Mouse (Mus musculus): ENCODE results near the gene Ubp1. TPM values are rescaled to one million over a fixed set of nuclear protein-coding genes. Genes with fewer than 3 reads are reported as not detected.
A peak's percentile ranks its signal among the peaks of the same experiment; 100 is the strongest.

Ubp1 gene
- total RNA-seq, 4 experiments from 2014 or later = 12.6 to 18.0 (median 16.6) TPM

DNA sequence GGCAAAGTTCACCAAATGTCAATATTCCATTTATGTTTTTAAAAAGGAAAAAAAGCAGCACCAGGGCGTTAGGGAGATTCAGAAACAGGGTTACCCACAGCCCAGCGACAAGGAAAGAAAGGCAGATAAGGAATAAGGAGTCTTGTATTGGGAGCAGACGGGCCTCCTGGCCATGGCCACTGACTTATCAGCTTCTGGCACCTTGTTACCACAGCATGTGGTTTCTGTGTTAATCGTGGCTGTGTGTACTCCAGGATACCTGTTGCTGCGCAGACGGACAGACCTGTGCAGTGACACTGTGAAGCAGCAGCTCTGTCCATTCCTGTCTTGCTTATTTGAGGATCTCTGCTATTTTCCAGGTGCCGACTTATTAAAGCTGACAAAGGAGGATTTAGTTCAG, 38.2 kb downstream of the Ubp1 start:
- DNase-seq (ENCODE audit: low spot score in 2 of 2) = no peak

DNA sequence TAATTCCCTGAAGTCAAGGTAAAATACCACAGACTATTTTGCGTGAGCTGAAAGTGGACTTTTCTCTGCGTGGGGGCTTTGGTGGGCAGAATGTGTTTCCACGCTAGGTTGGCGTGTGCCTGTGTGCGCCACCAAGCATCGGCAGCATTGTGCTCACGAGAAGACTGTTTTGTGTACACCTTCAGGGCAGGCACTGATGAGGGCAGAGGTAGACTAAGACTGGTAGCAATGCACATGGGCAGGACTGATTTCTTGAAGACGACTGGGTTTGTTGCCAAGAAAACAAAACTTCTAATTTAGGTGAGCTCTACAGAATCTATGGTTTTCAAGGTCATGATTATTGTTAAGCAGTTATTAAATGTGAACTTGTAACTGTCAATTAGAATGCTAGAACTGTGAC, 38.7 kb downstream of the Ubp1 start:
- no peak for DNase-seq (ENCODE audit: low spot score in 2 of 2)

GRCm38 (mm10) chr9:113970041-113970440, 39.3 kb downstream of the Ubp1 start:
- DNase-seq (ENCODE audit: low spot score in 2 of 2) = no peak

DNA sequence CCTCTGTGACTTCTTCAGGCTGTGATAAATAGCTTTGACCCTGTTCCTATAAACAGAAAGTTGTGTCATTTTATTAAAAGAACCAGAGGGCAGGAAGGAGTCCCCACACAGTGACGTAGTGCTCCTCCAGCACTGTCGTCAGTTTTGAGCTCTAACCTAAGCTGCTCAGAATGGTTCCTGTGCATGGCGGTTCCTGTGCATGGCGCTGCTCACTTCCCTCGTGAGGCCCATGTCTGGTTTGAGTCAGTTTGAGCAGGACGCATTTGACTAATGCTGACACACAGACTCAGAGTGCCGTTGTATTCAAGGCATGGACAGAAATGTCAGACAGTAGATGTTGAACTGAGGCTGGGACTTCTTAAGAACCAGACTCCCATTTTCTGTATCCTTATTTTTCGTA, 40.9 kb downstream of the Ubp1 start:
- no peak for DNase-seq (ENCODE audit: low spot score in 2 of 2)

- no peak for DNase-seq (ENCODE audit: low spot score in 2 of 2)
These were observed 43.1 kb downstream of the Ubp1 start for GRCm38 (mm10) chr9:113973857-113974256.

- no peak for DNase-seq (ENCODE audit: low spot score in 2 of 2)
These were observed 44.2 kb downstream of the Ubp1 start for GRCm38 (mm10) chr9:113974945-113975344.

DNA sequence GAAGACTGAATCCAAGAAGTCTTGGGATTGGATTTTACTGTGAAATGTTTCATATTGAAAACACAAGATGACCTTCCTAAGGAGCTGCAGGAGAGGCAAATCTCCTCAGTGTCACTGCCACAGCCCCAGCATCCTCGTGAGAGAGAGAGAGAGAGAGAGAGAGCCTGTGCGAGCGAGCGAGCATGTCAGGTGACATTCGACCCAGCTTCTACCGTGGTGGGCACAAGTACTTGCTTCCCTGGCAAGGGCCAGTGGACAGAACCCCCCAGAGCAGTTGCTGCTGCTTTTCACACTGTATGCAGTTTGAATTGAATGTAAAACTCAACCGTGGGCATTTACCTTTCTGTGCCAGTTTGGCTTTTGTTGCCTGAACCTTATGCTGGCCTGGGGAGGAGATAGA, 44.7 kb downstream of the Ubp1 start:
- no peak for DNase-seq (ENCODE audit: low spot score in 2 of 2)

GRCm38 (mm10) chr9:113976264-113976663, 45.5 kb downstream of the Ubp1 start:
- no peak for DNase-seq (ENCODE audit: low spot score in 2 of 2)

GRCm38 (mm10) chr9:113977225-113977840, 46.6 kb downstream of the Ubp1 start:
- no peak for DNase-seq (ENCODE audit: low spot score in 2 of 2)

GRCm38 (mm10) chr9:113978656-113979055, 47.9 kb downstream of the Ubp1 start:
- no peak for DNase-seq (ENCODE audit: low spot score in 2 of 2)

DNA sequence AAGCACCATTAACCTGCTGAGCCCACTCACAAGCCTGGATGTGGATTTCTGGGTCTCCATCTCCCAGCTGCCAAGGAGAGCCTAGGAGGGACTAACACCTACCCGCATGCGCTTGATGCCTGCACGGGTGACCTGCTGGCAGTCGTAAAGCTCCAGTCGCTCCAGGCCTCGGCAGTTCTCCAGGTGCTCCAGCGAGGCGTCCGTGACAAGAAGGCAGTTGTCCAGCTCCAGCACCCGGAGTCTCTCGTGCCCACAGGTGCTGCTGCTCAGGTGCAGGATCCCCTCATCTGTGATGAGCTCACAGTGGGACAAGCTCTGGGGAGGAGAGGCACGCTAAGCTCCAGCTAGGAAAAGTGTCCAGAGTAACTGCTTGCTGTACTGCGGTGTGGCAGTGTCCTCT, 48.6 kb downstream of the Ubp1 start:
- DNase-seq (ENCODE audit: low spot score in 2 of 2) = no peak

DNA sequence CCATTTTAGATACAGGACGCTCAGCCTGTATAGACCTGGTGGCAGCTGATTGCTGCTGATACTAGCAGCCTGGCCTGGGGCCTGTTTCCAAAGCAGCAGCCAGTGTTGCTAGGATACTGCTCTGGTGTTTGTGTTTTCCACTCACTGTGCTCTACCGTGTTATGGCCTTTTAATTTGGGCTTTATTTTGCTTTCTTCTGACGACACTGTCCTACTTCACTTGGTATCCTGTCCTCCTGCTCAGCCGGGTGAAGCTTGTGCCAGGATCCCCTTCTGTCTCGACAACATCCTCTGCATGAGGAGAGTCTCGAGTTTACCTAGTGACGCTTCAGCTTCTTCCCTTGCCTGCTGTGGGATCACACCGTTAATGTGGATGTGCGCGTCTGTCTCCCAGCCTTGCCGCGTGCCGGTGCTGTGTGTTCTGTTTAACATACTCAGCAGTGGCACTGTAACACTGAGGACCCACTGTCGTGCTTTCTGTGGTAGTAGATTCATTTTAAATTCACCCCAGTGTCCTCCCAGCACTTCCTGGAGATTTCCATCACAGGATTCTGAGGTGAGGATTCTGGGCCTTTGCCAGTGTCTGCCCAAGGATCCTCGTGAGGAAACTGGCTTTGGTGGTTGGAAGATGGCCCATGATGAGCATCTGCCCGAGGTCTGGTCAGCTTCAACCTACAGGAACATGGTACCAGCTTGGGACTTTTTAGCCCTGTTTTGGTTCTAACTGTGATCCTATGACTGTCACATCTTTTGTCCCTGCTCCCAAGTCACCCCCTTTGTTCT, 50.6 kb downstream of the Ubp1 start:
- DNase-seq (ENCODE audit: low spot score in 2 of 2) = peak in 1 of 2 experiments; percentile 28

DNA sequence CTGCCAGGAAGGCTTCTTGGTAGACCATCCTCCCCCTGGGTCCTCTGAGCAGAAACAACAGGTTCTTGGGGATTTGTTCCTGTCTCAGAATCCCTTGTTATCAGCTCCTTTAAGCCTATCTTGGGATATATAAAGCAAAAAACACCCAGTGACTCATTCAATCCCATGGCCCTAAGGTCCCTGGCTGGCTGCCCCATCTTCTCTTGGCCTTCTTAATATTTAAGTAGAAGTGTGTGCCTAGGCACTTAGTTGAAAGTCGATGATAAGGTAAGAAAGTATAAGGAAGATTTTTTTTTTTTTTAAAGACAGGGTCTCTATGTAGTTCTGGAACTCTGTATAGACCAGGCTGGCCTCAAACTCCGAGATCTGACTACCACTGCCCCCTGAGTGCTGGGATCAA, 51.7 kb downstream of the Ubp1 start:
- no peak for DNase-seq (ENCODE audit: low spot score in 2 of 2)

- DNase-seq (ENCODE audit: low spot score in 2 of 2) = no peak
These were observed 52.3 kb downstream of the Ubp1 start for GRCm38 (mm10) chr9:113982883-113983670.

DNA sequence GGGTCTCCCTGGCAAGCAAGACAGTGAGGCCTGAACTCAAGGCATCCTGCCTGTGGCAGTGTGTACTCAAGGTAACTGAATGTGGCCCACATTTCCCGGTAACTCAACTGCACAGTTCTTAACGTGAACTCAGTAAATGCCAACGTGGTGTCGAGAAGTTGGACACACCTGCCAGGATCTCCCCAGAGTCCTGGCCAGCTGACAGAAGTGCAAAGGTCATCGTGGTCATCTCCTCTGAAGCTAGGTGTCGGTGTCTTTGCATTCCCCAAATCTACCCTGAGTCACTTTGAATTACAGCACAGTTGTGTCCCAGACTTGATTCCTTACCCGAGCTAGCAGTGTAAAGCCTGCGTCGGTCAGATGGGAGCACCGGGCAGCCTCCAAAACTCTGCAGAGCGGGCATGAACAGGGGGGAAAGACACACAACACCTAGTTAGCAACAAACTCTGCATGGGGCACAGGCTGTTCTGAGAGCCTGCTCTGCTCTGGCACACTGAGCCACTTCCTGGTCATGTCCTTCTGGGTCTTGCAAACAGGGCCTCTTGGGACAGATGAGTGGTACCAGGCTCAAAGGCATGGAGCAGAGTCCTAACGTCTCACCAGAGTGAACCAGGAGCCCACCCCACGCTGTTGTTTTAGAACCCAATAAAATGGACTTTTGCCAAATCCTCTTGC, 54.3 kb downstream of the Ubp1 start:
- no peak for DNase-seq (ENCODE audit: low spot score in 2 of 2)

DNA sequence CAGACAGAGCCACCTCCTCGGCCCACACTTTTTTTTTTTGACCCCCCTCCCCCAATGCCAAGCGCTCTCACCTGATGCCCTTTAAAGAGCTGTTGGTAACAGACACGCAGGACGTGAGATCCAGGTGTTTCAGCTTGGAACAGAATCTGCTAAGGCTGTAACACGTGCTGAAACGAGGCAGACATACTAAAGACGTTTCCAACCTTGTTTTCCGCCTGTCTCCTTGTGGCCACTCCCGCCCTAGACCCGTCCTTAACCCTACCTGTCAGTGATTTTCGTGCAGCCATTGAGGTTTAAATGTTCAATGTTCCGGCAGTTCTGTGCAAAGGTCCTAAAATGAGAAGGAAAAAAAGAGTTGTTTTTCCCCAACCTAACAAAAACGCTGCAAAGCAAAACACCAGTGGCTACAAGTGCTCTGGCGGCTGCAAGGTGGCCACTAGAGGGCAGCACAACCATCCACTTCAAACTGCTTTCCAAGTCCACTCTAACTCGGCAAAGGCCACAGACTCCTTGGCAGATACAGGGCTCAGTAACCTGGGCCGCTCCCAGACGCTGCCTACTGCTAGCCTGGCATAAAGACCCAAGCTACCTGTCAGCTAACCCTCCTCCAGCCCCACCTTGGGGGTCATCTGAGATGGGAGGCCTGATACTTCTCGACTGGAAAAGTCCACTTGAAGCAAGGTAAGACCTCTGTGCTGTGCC, 60.0 kb downstream of the Ubp1 start:
- DNase-seq (ENCODE audit: low spot score in 2 of 2) = peak; percentile 65 to 67

GRCm38 (mm10) chr9:113992810-113993209, 62.1 kb downstream of the Ubp1 start:
- no peak for DNase-seq (ENCODE audit: low spot score in 2 of 2)

DNA sequence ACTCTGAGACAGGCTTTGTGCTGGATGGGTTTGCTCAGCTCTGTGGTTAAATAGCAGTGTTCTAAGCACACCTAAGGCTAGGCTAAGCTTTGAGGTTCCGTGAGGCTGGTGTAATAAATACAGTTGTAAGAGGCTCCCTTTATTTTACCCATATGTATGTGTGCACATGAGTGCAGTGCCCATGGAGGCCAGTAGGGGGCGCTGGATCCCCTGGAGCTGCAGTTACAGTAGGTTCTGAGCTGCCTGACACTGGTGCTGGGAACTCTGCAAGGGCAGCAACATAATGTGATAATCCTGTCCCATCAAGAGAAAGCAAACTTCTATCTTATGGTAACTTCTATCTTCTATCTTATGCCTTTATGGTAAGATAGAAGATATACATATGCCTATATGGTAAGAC, 67.6 kb downstream of the Ubp1 start:
- DNase-seq (ENCODE audit: low spot score in 2 of 2) = no peak

- DNase-seq (ENCODE audit: low spot score in 2 of 2) = no peak
These were observed 76.1 kb downstream of the Ubp1 start for GRCm38 (mm10) chr9:114006801-114007200.

DNA sequence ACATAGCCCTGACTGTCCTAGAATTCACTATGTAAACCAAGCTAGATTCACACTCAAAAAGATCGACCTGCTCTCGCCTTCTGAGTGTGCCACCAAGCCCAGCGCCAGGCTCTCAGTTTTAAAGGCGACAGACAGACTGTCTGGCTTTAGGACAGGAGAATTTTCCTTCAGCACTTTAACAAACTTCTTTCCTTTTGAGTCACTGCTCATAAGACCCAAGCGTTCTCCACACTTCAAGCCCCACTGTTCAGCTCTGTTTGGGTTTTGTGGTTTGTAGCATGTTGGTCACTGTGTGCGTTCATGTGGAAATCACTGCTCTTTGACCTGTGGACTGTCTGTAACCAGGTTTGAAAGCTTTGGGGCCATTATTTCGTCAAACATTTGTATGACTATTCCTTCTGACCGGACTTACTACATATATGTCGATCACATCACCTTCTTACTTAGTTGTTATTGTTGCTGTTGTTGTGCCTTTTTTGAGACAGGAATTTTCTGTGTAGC, 77.2 kb downstream of the Ubp1 start:
- DNase-seq (ENCODE audit: low spot score in 2 of 2) = no peak

DNA sequence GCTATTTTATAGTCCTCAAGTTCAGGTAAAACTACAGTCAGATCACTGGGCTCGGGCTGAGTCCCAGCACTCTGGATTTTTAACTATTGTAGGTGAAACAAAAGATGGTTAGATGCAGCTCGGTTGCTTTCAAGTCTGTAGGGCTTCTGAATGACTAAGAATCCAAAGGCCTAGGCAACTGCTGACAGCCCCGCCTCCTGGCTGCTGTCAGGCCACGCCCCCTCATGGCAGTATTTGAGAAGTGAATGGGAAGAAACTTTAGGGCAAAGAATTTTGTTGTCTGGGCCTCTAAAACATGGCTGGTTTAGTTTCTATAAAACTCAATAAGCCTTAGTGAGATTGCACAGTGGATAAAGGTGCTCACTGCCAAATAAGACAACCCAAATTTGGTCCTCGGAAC, 78.8 kb downstream of the Ubp1 start:
- DNase-seq (ENCODE audit: low spot score in 2 of 2) = no peak
